Mouse (Mus musculus) layer of hippocampus, postnatal 10 days (tissue): Measurements from ENCODE around the gene Best1. TPM values are rescaled to one million over a fixed set of nuclear protein-coding genes. Genes with fewer than 3 reads are reported as not detected.

ENCODE experiments used
- DNase-seq, 2 experiments: peaks; one replicate each; pipeline ENCODE4 v3.0.0; 2021; ENCODE audit warnings: low spot score in 2 of 2
- long read RNA-seq: library from polyadenylated mRNA; stranded (forward); transcript quantifications from one replicate; pipeline ENCODE4 v2.0.0, GENCODE M21; 2023
- total RNA-seq, 2 experiments: library from RNA; stranded (reverse); gene quantifications; 2 replicates each; pipeline ENCODE4 v1.2.3; 2021

The Best1 gene
- total RNA-seq, result 1 to 10 TPM; 1.9 to 3.0 TPM
- long read RNA-seq, partial matches to known transcripts, result 1 of 2 reads
- long read RNA-seq, other reads (novel, unspliced or antisense), result 1 of 2 reads

GRCm38 (mm10) chr19:10001206-10001969 is at the start of gene Best1, which contains the start of gene Rab3il1:
Gene Best1, minus strand, starts transcription at chr19:10001633.
Gene Rab3il1, plus strand, starts transcription at chr19:10001669.
- no peak for DNase-seq

GRCm38 (mm10) chr19:10050438-10050837 is 49.0 kb upstream of the Best1 start:
- no peak for DNase-seq

GRCm38 (mm10) chr19:10049533-10049932 is 48.1 kb upstream of the Best1 start:
- DNase-seq, result no peak

GRCm38 (mm10) chr19:10046983-10047382 is 45.5 kb upstream of the Best1 start:
- DNase-seq, result no peak

GRCm38 (mm10) chr19:10046346-10046745 is 44.9 kb upstream of the Best1 start:
- no peak for DNase-seq

GRCm38 (mm10) chr19:10045707-10046106 is 44.3 kb upstream of the Best1 start:
- DNase-seq, result no peak

- DNase-seq, result no peak
These were observed 42.2 kb upstream of the Best1 start for GRCm38 (mm10) chr19:10043643-10044042.

GRCm38 (mm10) chr19:10042816-10043215 is 41.4 kb upstream of the Best1 start:
- DNase-seq, result no peak

- no peak for DNase-seq
These were observed 40.8 kb upstream of the Best1 start for GRCm38 (mm10) chr19:10042232-10042631.

GRCm38 (mm10) chr19:10041388-10042148 is 40.1 kb upstream of the Best1 start, which contains the start of gene Fads3:
Gene Fads3, plus strand, starts transcription at chr19:10041569.
- peak; percentile 70 to 79 for DNase-seq

GRCm38 (mm10) chr19:10040866-10041387 is 39.5 kb upstream of the Best1 start:
- DNase-seq, result no peak

GRCm38 (mm10) chr19:10039615-10040014 is 38.2 kb upstream of the Best1 start:
- DNase-seq, result no peak

GRCm38 (mm10) chr19:10038910-10039309 is 37.5 kb upstream of the Best1 start:
- no peak for DNase-seq

GRCm38 (mm10) chr19:10038364-10038763 is 36.9 kb upstream of the Best1 start:
- DNase-seq, result no peak

GRCm38 (mm10) chr19:10037534-10037933 is 36.1 kb upstream of the Best1 start:
- DNase-seq, result no peak

- DNase-seq, result peak; percentile 88 to 89
These were observed 33.5 kb upstream of the Best1 start for GRCm38 (mm10) chr19:10034785-10035447.

- peak in 1 of 2 experiments; percentile 10 for DNase-seq
These were observed 32.9 kb upstream of the Best1 start for GRCm38 (mm10) chr19:10034356-10034755.

- peak; percentile 69 to 70 for DNase-seq
These were observed 32.0 kb upstream of the Best1 start for GRCm38 (mm10) chr19:10033211-10033973.

GRCm38 (mm10) chr19:10029746-10030145 is 28.3 kb upstream of the Best1 start:
- DNase-seq, result no peak

- DNase-seq, result peak; percentile 49 to 65
These were observed 23.9 kb upstream of the Best1 start for GRCm38 (mm10) chr19:10025169-10025875.
